Mouse (Mus musculus) kidney, adult 11 months (tissue): ENCODE results near the gene Sox30.
A peak's percentile ranks its signal among the peaks of the same experiment; 100 is the strongest.

Experiments
- DNase-seq: peaks from one replicate; pipeline ENCODE4 v3.0.0; 2022

Gene Sox30

GRCm38 (mm10) chr11:45979946-45980892, at the start of gene Sox30:
Gene Sox30 (plus strand): TSS chr11:45980310.
- peak; percentile 23 for DNase-seq

- no peak for DNase-seq
These were observed 47.3 kb upstream of the Sox30 start for GRCm38 (mm10) chr11:45932771-45933170.

GRCm38 (mm10) chr11:45937478-45937877, 42.6 kb upstream of the Sox30 start:
- no peak for DNase-seq

- DNase-seq, result no peak
These were observed 41.2 kb upstream of the Sox30 start for GRCm38 (mm10) chr11:45938917-45939316.

- DNase-seq, result no peak
These were observed 37.8 kb upstream of the Sox30 start for GRCm38 (mm10) chr11:45942281-45942680.

GRCm38 (mm10) chr11:45943108-45943705, 36.9 kb upstream of the Sox30 start:
- DNase-seq, result no peak

- DNase-seq, result peak; percentile 11
These were observed 36.0 kb upstream of the Sox30 start for GRCm38 (mm10) chr11:45943891-45944642.

- DNase-seq, result peak; percentile 94
These were observed 35.4 kb upstream of the Sox30 start, which contains the start of gene Lsm11 for GRCm38 (mm10) chr11:45944643-45945156. Gene Lsm11 (minus strand): TSS chr11:45944935.

- no peak for DNase-seq
These were observed 33.3 kb upstream of the Sox30 start for GRCm38 (mm10) chr11:45946796-45947195.

- DNase-seq, result no peak
These were observed 32.6 kb upstream of the Sox30 start for GRCm38 (mm10) chr11:45947491-45947890.

GRCm38 (mm10) chr11:45955127-45955627, 24.9 kb upstream of the Sox30 start, which contains the start of gene Thg1l:
Gene Thg1l (minus strand): TSS chr11:45955494.
- peak; percentile 92 for DNase-seq

- DNase-seq, result no peak
These were observed 20.5 kb upstream of the Sox30 start for GRCm38 (mm10) chr11:45959598-45959997.

- no peak for DNase-seq
These were observed 20.1 kb upstream of the Sox30 start for GRCm38 (mm10) chr11:45960003-45960402.

- no peak for DNase-seq
These were observed 13.2 kb upstream of the Sox30 start for GRCm38 (mm10) chr11:45966896-45967295.

- DNase-seq, result no peak
These were observed 11.6 kb upstream of the Sox30 start for GRCm38 (mm10) chr11:45968466-45968865.

- no peak for DNase-seq
These were observed 6.5 kb upstream of the Sox30 start for GRCm38 (mm10) chr11:45973635-45974034.

- DNase-seq, result no peak
These were observed 5.6 kb upstream of the Sox30 start for GRCm38 (mm10) chr11:45974466-45974865.

- DNase-seq, result no peak
These were observed 4.0 kb upstream of the Sox30 start for GRCm38 (mm10) chr11:45976061-45976460.

GRCm38 (mm10) chr11:45980893-45981253, 763 bp downstream of the Sox30 start:
- DNase-seq, result no peak

GRCm38 (mm10) chr11:45991604-45992003, 11.5 kb downstream of the Sox30 start:
- no peak for DNase-seq

GRCm38 (mm10) chr11:45992087-45992486, 12.0 kb downstream of the Sox30 start:
- DNase-seq, result no peak

- DNase-seq, result no peak
These were observed 36.0 kb downstream of the Sox30 start for GRCm38 (mm10) chr11:46016061-46016460.

- no peak for DNase-seq
These were observed 40.1 kb downstream of the Sox30 start for GRCm38 (mm10) chr11:46020246-46020645.
